Comparison of ENCODE assay signal across 19 mouse cellular contexts in the genomic region with DNA sequence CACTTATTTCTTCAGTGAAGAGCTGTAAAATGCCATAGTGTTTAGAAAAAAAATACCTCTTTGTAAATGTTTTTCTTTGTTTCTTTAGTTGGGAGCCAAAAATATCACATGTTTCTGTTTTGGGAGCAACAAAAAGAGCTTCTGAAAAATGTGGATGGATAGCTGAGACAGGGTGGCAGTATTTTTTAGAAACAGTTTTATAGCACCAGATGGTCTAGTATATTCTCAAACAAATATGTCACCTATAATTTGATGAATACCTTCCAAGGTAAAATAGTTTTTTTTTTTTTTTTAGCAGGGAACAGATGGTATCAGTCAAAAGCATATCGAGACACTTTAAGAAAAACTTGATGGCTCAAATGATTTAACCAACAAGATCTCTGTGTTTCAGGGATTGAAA.
"Had no signal": no experiment of that assay in that cellular context is flagged by ENCODE, and none has a peak within 500 bp of the region (broad histone marks: within the 10 kb centered on the region; RNA-seq: fewer than 3 reads in every experiment).

No protein-coding gene starts in this region.

- H3K9me3 ChIP-seq: midbrain, embryonic 10.5 days; midbrain, embryonic 12.5 days; neural tube, embryonic 13.5 days; neural tube, embryonic 15.5 days had no signal

- DNase-seq: lung, adult 18-20 months; lung, embryonic 14.5 days; lung, postnatal 14 days; lung, postnatal 36 days; midbrain, embryonic 14.5 days; retina, postnatal 1 day; right cerebral cortex, adult 18-20 months; right cerebral cortex, postnatal 25 days; right cerebral cortex, postnatal 4 days; spleen, adult 18-20 months; thymus, adult 2 months; thymus, postnatal 14 days; thymus, postnatal 36 days had no signal

- H3K4me3 ChIP-seq: midbrain, embryonic 10.5 days; midbrain, embryonic 12.5 days; myocyte; neural tube, embryonic 13.5 days; neural tube, embryonic 15.5 days had no signal

- H3K27me3 ChIP-seq: midbrain, embryonic 12.5 days; neural tube, embryonic 13.5 days; neural tube, embryonic 15.5 days had no signal

- H3K4me1 ChIP-seq: midbrain, embryonic 10.5 days; midbrain, embryonic 12.5 days; neural tube, embryonic 13.5 days; neural tube, embryonic 15.5 days had no signal

- H3K9ac ChIP-seq: lung, embryonic 14.5 days; midbrain, embryonic 12.5 days; neural tube, embryonic 13.5 days; neural tube, embryonic 15.5 days had no signal

- ATAC-seq: midbrain, embryonic 16.5 days had no signal

- H3K36me3 ChIP-seq: midbrain, embryonic 10.5 days; midbrain, embryonic 12.5 days; neural tube, embryonic 13.5 days; neural tube, embryonic 15.5 days had no signal

- H3K27ac ChIP-seq: midbrain, embryonic 10.5 days; midbrain, embryonic 12.5 days; neural tube, embryonic 13.5 days; neural tube, embryonic 15.5 days had no signal

- H3K4me2 ChIP-seq: lung, embryonic 14.5 days; midbrain, embryonic 12.5 days; neural tube, embryonic 13.5 days; neural tube, embryonic 15.5 days had no signal
